Mouse (Mus musculus): ENCODE measurements around the gene Coro1b.

Gene Coro1b

GRCm38 (mm10) chr19:4159049-4159448, 10.6 kb downstream of the Coro1b start:
- DNase-seq (ENCODE audit: low spot score), result no peak

GRCm38 (mm10) chr19:4162646-4163542, 14.5 kb downstream of the Coro1b start, which contains the start of gene Rps6kb2:
Rps6kb2 (minus strand) TSS chr19:4163354.
- DNase-seq (ENCODE audit: low spot score), result peak; percentile 95

DNA sequence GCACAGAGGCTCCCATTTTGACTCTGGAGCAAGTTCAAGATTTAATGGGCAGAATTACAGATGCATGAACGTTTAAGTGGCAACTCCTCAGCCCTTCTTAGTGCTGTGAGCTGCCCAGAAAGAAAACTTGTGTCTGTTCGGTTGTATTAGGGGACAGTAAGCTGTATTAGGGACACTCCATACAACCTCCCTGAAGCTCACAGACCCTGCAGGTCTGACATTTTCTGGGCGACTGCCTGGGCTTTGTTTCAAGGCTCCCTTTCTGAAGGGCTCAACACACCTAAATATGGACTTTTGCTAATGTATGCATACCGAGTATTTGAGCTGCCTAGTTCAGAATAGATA, 15.1 kb downstream of the Coro1b start:
- no peak for DNase-seq (ENCODE audit: low spot score)

GRCm38 (mm10) chr19:4164100-4164499, 15.7 kb downstream of the Coro1b start:
- no peak for DNase-seq (ENCODE audit: low spot score)

DNA sequence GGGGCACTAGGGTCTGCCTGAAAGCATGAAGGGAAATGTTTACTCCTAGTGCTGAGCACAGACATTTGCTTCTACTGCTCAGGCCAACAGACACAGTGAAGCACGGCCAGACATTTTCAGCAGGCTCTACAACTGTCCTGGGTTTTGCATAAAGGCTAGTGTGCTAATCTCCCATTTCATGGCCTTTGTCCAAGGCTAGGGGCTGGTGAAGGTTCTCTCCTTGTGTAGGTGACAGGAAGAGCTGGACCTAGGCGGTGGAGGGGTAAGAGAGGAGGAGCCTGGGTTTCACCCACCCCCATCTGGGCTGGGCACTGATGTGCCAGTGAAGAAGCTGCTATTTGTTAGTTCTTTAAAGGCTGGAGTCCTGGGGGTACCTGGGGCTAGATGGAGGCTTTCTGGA, 16.3 kb downstream of the Coro1b start:
- no peak for DNase-seq (ENCODE audit: low spot score)

- DNase-seq (ENCODE audit: low spot score), result no peak
Measured at GRCm38 (mm10) chr19:4166678-4167476, 18.5 kb downstream of the Coro1b start.

GRCm38 (mm10) chr19:4169378-4169784, 21.0 kb downstream of the Coro1b start:
- peak; percentile 99 for DNase-seq (ENCODE audit: low spot score)

DNA sequence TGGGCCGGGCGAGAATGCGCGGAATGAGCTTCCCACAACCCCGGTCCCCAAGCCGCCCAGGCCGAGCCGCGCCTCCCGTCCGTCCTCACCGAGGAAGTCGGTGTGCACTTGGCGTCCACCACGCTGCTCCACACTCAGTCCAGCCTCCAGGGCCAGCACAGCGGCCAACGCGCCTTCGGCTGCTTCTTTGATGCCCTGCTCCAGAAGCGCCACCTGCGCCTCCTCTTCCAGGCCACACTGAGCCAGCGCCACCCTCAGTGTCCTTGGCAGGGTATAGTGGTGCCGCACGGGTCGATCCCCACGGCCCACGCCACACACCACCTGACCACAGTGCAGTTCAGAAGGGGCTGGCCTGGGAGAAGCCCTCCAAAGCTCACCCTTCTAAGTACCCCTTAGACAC, 21.4 kb downstream of the Coro1b start:
- DNase-seq (ENCODE audit: low spot score), result no peak

- DNase-seq (ENCODE audit: low spot score), result no peak
Measured at GRCm38 (mm10) chr19:4170723-4171392, 22.4 kb downstream of the Coro1b start.

DNA sequence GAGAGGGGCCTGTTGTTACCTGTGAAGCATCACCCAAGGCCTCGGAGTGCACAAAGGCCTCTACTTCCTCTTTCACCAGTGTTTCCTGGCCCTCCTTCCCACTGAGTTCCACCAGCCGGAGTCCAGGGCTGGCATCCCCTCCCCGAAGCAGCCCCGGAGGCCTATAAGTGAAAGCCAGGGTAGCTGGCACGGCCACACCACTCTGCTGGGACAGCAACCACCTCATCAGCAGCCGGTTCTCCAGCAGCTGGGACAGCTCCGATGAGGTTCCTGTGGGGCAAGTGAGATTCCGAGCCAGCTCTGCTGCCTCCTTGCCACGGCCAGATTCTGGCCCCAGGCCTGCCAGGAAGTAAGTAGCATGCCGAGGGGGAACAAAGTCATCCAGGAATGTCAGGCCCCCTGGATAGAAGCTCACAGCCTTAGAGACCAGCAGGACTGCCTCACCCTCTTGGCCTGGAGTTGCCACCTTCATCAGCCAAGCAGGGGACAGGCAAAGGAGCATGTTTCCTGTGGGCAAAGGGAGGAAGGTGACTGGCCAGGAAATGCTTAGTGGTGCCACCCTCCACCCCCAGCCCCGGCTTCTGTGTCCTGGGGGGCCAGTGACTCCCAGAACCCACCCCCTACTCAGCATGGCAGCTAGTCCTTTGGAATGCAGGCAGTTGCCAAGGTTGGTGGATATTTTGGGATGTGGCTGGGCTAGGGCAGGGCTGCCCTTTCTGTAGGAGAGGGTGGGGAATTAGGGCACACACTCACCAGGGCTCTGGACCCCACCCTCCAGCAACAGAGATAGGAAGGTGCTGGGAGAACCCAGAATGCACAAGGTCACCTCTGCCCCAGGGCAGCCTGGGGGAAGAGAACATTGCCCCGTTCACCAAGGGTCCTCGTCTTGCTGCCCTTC, 23.2 kb downstream of the Coro1b start:
- DNase-seq (ENCODE audit: low spot score), result no peak

DNA sequence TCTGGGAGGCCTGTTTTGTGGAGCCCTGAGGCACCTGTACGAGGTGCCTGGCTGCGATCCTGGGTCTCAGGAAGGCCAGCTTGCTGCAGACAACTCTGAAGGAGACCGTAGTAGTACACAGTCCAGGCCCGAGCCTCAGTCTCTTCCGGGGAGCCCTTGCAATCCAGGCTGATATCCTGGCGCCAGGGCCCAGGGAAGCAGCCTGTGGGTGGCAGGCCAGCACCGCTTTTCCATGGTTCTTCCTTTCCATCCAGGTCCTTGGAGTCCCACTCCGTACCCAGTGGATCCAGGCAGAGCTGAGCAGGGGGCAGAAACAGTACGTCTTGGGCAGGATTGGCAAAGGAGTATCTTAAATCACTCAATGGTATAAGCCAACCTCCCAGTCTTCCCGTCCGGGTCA, 24.5 kb downstream of the Coro1b start:
- no peak for DNase-seq (ENCODE audit: low spot score)

DNA sequence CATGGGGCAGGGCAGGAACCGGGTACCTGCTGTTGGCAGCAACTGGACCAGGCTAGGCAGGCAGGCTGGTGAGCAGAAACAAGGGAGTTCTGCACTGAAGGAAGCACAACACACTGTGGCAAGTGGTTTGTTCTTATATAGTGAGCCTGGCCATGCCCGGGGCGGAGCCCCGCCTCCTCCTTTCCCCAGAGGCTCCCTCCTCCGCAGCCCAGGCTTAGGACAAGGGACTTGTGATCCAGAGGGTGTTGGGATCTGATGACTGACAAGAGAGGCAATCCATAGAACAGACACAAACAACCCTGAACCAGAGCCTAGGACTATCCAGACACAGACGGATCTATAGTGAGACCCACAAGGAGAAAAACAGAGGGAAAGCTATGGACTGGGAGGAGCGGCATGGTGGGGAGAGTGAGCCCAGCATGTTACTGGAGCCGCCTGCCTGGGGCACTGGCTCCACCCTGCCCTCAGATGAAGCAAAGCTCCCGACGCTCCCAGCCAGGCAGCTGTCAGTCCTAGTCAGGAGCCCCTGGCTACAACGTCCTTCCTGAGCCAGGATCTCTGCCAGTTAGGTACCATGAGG, 27.0 kb downstream of the Coro1b start, which contains the start of gene Carns1:
TSS of gene Carns1 (minus strand) at position 112 of the 580 bp plus-strand sequence.
- no peak for DNase-seq (ENCODE audit: low spot score)

GRCm38 (mm10) chr19:4180411-4180810, 32.0 kb downstream of the Coro1b start:
- DNase-seq (ENCODE audit: low spot score), result no peak

DNA sequence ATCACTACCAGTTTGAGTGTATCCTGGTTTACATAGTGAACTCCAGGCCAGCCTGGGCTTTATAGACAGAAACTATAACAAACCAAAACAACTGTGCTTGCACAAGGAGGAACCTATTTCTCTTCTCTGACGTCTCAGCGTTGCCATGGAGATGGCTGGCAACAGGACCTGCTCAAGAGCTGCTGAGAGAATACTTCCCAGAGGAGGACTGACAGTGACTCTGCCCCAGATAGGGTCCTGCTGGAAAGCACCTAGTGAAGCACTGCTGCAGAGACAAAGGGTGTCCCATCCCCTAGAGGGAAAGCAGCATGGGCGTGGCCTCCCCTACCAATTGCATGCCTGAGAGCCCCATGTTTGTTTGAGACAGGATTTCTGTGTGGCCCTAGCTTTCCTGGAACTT, 33.5 kb downstream of the Coro1b start:
- peak; percentile 82 for DNase-seq (ENCODE audit: low spot score)

GRCm38 (mm10) chr19:4183689-4184088, 35.3 kb downstream of the Coro1b start:
- no peak for DNase-seq (ENCODE audit: low spot score)

DNA sequence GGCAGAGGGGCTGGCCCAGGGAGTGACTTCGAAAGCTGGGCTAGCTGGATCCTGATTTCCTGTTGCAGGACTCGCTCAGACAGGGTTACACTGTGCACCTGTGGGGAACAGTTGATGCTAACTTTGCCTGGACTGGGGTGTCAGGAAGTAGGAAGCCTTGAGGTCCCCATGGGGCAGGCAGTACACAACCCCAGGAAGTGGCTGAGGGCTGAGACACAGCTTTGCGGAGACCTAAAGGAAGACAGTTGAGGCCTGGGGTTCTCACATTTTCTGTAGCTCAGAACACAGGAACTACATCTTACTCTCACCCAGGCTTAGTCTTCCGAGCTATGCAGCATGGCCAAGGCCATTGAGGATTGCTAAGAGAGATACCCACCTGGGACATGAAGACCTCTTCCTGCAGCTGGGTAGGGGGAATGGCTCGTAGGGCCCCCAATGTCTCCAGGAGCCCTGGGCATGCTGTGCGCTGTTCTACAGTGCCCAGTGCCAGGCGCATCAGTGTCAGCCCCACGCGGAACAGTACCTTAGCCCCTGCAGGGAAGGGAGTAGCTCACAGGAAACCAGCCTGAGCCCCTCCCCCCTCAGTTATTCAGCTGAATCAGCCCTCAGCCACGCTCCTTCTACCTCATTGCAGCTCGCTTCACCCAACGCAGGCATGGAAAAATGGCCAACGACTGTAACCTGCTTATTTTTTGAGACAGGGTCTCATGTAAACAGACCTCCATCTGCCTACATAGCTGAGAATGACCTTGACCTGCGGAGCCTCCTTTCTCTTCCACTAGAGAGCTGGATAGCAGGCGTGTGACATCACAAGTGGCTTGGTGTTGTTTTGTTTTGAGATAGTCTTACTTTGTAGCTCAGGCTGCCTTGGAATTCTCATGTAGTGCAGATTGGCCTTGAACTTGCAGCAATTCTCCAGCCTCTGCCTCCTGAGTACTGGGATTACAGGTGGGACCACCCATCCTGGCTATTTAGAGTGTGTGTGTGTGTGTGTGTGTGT, 36.9 kb downstream of the Coro1b start:
- peak; percentile 85 for DNase-seq (ENCODE audit: low spot score)

GRCm38 (mm10) chr19:4187303-4187702, 38.9 kb downstream of the Coro1b start:
- no peak for DNase-seq (ENCODE audit: low spot score)

DNA sequence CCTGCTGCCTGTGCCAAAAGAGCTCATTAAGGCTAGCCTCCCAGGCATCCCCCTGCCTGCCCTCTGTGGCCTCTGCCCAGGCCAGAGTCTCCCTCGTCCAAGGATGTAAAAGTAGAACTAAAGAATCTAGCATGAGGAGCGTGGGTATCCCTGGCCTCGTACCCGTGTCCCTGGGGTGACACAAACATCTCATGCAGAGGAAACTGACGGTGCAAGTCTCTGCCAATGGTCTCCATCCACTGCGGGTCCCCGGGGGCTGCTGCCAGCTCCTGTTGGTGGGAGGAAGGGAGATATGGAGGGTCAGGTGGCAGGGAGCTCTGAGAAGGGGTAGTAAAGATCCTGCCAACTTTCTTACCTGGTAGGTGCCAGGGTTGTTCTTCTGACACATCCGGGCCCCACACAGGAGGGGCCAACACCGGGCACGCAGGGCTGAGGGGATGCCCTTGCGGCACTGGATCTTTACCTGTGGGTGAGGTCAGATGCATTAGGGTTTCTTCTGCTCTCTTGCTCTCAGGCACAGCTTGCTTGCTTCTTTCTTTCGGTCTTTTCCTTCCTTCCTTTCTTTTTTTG, 40.7 kb downstream of the Coro1b start:
- DNase-seq (ENCODE audit: low spot score), result peak; percentile 47

GRCm38 (mm10) chr19:4190831-4191334, 42.5 kb downstream of the Coro1b start, which contains the start of gene Tbc1d10c:
Tbc1d10c (minus strand) TSS chr19:4191284.
- DNase-seq (ENCODE audit: low spot score), result peak; percentile 92

Data from T-cell, adult 2 months (primary cell).